Mouse (Mus musculus) heart, embryonic 13.5 days (tissue): ENCODE data around the gene Anapc2. TPM values are rescaled to one million over a fixed set of nuclear protein-coding genes. Genes with fewer than 3 reads are reported as not detected.

Experiments
- ATAC-seq: fragments of 200-750 bp; cut with Nextera tagmentation; 2 replicates; pipeline ENCODE4 v1.8.0; 2017; ENCODE audit warnings: moderate TSS enrichment; ENCODE audit not compliant: insufficient number of reproducible peaks, low FRiP score, low TSS enrichment; ENCODE audit errors: extremely low read depth
- H3K27ac ChIP-seq: fragments of 300-500 bp; sonication (generic); replicated peaks from 2 replicates; pipeline ENCODE4 v1.5.1; 2015; ENCODE audit warnings: moderate library complexity, mild to moderate bottlenecking, inconsistent platforms
- H3K27me3 ChIP-seq: fragments of 300-500 bp; sonication (generic); replicated peaks from 2 replicates; pipeline ENCODE4 v1.6.1; 2015; ENCODE audit warnings: mild to moderate bottlenecking, inconsistent platforms
- H3K36me3 ChIP-seq: fragments of 300-500 bp; sonication (generic); 2 replicates; pipeline ENCODE4 v1.6.1; 2015; ENCODE audit warnings: mild to moderate bottlenecking, inconsistent platforms
- H3K4me1 ChIP-seq: fragments of 300-500 bp; sonication (generic); 2 replicates; pipeline ENCODE4 v1.6.1; 2015; ENCODE audit warnings: inconsistent platforms
- H3K4me2 ChIP-seq: fragments of 300-500 bp; sonication (generic); 2 replicates; pipeline ENCODE4 v1.6.1; 2015; ENCODE audit warnings: inconsistent platforms, mild to moderate bottlenecking, moderate library complexity
- H3K4me3 ChIP-seq: fragments of 300-500 bp; sonication (generic); 2 replicates; pipeline ENCODE4 v1.5.1; 2015; ENCODE audit warnings: moderate library complexity, mild to moderate bottlenecking, inconsistent platforms
- H3K9ac ChIP-seq: fragments of 300-500 bp; sonication (generic); 2 replicates; pipeline ENCODE4 v1.6.1; 2015; ENCODE audit warnings: inconsistent platforms, mild to moderate bottlenecking, moderate library complexity
- H3K9me3 ChIP-seq: fragments of 300-500 bp; sonication (generic); 2 replicates; pipeline ENCODE4 v1.6.1; 2016; ENCODE audit warnings: inconsistent platforms
- WGBS: fragments of 180-500 bp; shearing (Covaris S2); methylation state at CpG from one replicate; pipeline ENCODE4 v1.1.7; 2015; ENCODE audit warnings: mixed read lengths; 5-methylcytosine and 5-hydroxymethylcytosine counted together
- polyA plus RNA-seq: library from polyadenylated mRNA; unstranded; fragments of >200 nt; fragmentation: Nextera tagmentation; extraction: Ambion mirVana; gene quantifications from 2 replicates; pipeline ENCODE4 v1.2.1, GENCODE M21; 2015

Gene Anapc2
- 77.3 and 82.5 TPM in 2 replicates for polyA plus RNA-seq

- peaks cover 35% of the 10 kb centered on the region for H3K4me1 ChIP-seq
- ATAC-seq = peak; percentile 92
- peak within 1 kb of the TSS; percentile 89 for H3K4me3 ChIP-seq
- peak within 1 kb of the TSS; percentile 98 for H3K4me2 ChIP-seq
- 0% methylated on average over 55 of the region's 55 CpGs for WGBS
- peak within 1 kb of the TSS; percentile 94 for H3K9ac ChIP-seq
- H3K36me3 ChIP-seq = peaks cover 67% of the 10 kb centered on the region
- H3K27ac ChIP-seq = peak within 1 kb of the TSS; percentile 86
- H3K27me3 ChIP-seq = no peaks in the 10 kb centered on the region
- no peaks in the 10 kb centered on the region for H3K9me3 ChIP-seq
Measured at GRCm38 (mm10) chr2:25271827-25272511, at the start of gene Anapc2, which contains the start of gene Ssna1. Gene Anapc2 (plus strand): TSS chr2:25272478. Gene Ssna1 (minus strand): TSS chr2:25272438.

- Histone ChIP-seq H3K4me2 (peak overlapping the region; percentile 96), H3K36me3 (peaks cover 24% of the 10 kb centered on the region), H3K27ac (peak overlapping the region; percentile 92), H3K27me3 (no peaks in the 10 kb centered on the region), H3K4me3 (peak overlapping the region; percentile 79), H3K4me1 (peaks cover 23% of the 10 kb centered on the region), H3K9ac (peak overlapping the region; percentile 85), H3K9me3 (no peaks in the 10 kb centered on the region)
- WGBS = 2% methylated on average over 51 of the region's 53 CpGs
- peak; percentile 71 for ATAC-seq
Measured at GRCm38 (mm10) chr2:25223681-25224491, 48.4 kb upstream of the Anapc2 start.

- under 1% methylated on average over 17 of the region's 17 CpGs for WGBS
- H3K27me3 ChIP-seq = peaks cover 4% of the 10 kb centered on the region
- H3K36me3 ChIP-seq = peaks cover 24% of the 10 kb centered on the region
- H3K27ac ChIP-seq = peak within 1 kb of the TSS; percentile 98
- peak within 1 kb of the TSS; percentile 85 for H3K9ac ChIP-seq
- no peak for ATAC-seq
- peaks cover 25% of the 10 kb centered on the region for H3K4me1 ChIP-seq
- H3K4me3 ChIP-seq = peak within 1 kb of the TSS; percentile 79
- H3K4me2 ChIP-seq = peak within 1 kb of the TSS; percentile 96
- no peaks in the 10 kb centered on the region for H3K9me3 ChIP-seq
Measured at GRCm38 (mm10) chr2:25224492-25224765, 47.8 kb upstream of the Anapc2 start, which contains the start of gene Tubb4b. Gene Tubb4b (minus strand): TSS chr2:25224702.

GRCm38 (mm10) chr2:25224766-25225752, 47.2 kb upstream of the Anapc2 start:
- peak overlapping the region; percentile 82 for H3K9ac ChIP-seq
- H3K36me3 ChIP-seq = peaks cover 24% of the 10 kb centered on the region
- peak overlapping the region; percentile 79 for H3K4me3 ChIP-seq
- H3K27ac ChIP-seq = peak overlapping the region; percentile 98
- peak; percentile 93 for ATAC-seq
- H3K4me2 ChIP-seq = peak overlapping the region; percentile 69
- peaks cover 25% of the 10 kb centered on the region for H3K4me1 ChIP-seq
- no peaks in the 10 kb centered on the region for H3K9me3 ChIP-seq
- H3K27me3 ChIP-seq = peaks cover 11% of the 10 kb centered on the region
- 2% methylated on average over 41 of the region's 41 CpGs for WGBS

- WGBS = 71% methylated on average over 8 of the region's 8 CpGs
- peak overlapping the region; percentile 79 for H3K4me3 ChIP-seq
Measured at GRCm38 (mm10) chr2:25225811-25226379, 46.4 kb upstream of the Anapc2 start.

GRCm38 (mm10) chr2:25226864-25227263, 45.4 kb upstream of the Anapc2 start:
- no peak overlapping the region for H3K4me3 ChIP-seq
- 77% methylated on average over 5 of the region's 5 CpGs for WGBS
- H3K9ac ChIP-seq = no peak overlapping the region
- no peaks in the 10 kb centered on the region for H3K9me3 ChIP-seq
- peaks cover 14% of the 10 kb centered on the region for H3K36me3 ChIP-seq
- ATAC-seq = no peak
- H3K27me3 ChIP-seq = peaks cover 29% of the 10 kb centered on the region
- H3K4me1 ChIP-seq = peaks cover 25% of the 10 kb centered on the region
- no peak overlapping the region for H3K4me2 ChIP-seq
- no peak overlapping the region for H3K27ac ChIP-seq

More at GRCm38 (mm10) chr2:25225811-25226379, 46.4 kb upstream of the Anapc2 start:
- peaks cover 25% of the 10 kb centered on the region for H3K4me1 ChIP-seq
- peak overlapping the region; percentile 98 for H3K27ac ChIP-seq
- H3K36me3 ChIP-seq = peaks cover 24% of the 10 kb centered on the region
- no peak for ATAC-seq
- peak overlapping the region; percentile 82 for H3K9ac ChIP-seq
- peaks cover 19% of the 10 kb centered on the region for H3K27me3 ChIP-seq
- H3K9me3 ChIP-seq = no peaks in the 10 kb centered on the region
- H3K4me2 ChIP-seq = peak overlapping the region; percentile 69

- Histone ChIP-seq H3K4me2 (no peak overlapping the region), H3K27me3 (peaks cover 34% of the 10 kb centered on the region), H3K4me3 (no peak overlapping the region), H3K4me1 (peaks cover 25% of the 10 kb centered on the region), H3K27ac (no peak overlapping the region), H3K9me3 (no peaks in the 10 kb centered on the region), H3K9ac (no peak overlapping the region), H3K36me3 (peaks cover 9% of the 10 kb centered on the region; the same call in 1 of the 2 replicates)
- ATAC-seq = no peak
- WGBS = 84% methylated on average over 4 of the region's 4 CpGs
Measured at GRCm38 (mm10) chr2:25227406-25227805, 44.9 kb upstream of the Anapc2 start.

- Histone ChIP-seq H3K4me3 (peak overlapping the region; percentile 40), H3K27me3 (peaks cover 45% of the 10 kb centered on the region), H3K4me1 (peaks cover 20% of the 10 kb centered on the region), H3K9ac (peak overlapping the region; percentile 48; the same call in 1 of the 2 replicates), H3K9me3 (no peaks in the 10 kb centered on the region), H3K4me2 (peak overlapping the region; percentile 65), H3K36me3 (peaks cover 1% of the 10 kb centered on the region; the same call in 1 of the 2 replicates), H3K27ac (peak overlapping the region; percentile 69)
- WGBS = under 1% methylated on average over 7 of the region's 7 CpGs
- no peak for ATAC-seq
Measured at GRCm38 (mm10) chr2:25228431-25228889, 43.8 kb upstream of the Anapc2 start.

- Histone ChIP-seq H3K27ac (no peak overlapping the region), H3K27me3 (peaks cover 51% of the 10 kb centered on the region), H3K9me3 (no peaks in the 10 kb centered on the region), H3K4me1 (peaks cover 17% of the 10 kb centered on the region), H3K4me3 (peak overlapping the region; percentile 40; the same call in 1 of the 2 replicates), H3K4me2 (peak overlapping the region; percentile 65), H3K9ac (peak overlapping the region; percentile 24), H3K36me3 (no peaks in the 10 kb centered on the region)
- 66% methylated on average over 6 of the region's 6 CpGs for WGBS
- no peak for ATAC-seq
Measured at GRCm38 (mm10) chr2:25228995-25229530, 43.2 kb upstream of the Anapc2 start.

GRCm38 (mm10) chr2:25229582-25229981, 42.7 kb upstream of the Anapc2 start:
- 67% methylated on average over 5 of the region's 5 CpGs for WGBS
- Histone ChIP-seq H3K4me3 (no peak overlapping the region), H3K27me3 (peaks cover 56% of the 10 kb centered on the region), H3K9me3 (no peaks in the 10 kb centered on the region), H3K4me2 (no peak overlapping the region), H3K36me3 (no peaks in the 10 kb centered on the region), H3K9ac (no peak overlapping the region), H3K4me1 (peaks cover 17% of the 10 kb centered on the region), H3K27ac (no peak overlapping the region)
- ATAC-seq = no peak
